Mouse (Mus musculus) thymus, postnatal 4 days (tissue): ENCODE data around the gene Afp.

Experiments
- DNase-seq: peaks from one replicate; pipeline ENCODE4 v3.0.0; 2021

Afp gene

DNA sequence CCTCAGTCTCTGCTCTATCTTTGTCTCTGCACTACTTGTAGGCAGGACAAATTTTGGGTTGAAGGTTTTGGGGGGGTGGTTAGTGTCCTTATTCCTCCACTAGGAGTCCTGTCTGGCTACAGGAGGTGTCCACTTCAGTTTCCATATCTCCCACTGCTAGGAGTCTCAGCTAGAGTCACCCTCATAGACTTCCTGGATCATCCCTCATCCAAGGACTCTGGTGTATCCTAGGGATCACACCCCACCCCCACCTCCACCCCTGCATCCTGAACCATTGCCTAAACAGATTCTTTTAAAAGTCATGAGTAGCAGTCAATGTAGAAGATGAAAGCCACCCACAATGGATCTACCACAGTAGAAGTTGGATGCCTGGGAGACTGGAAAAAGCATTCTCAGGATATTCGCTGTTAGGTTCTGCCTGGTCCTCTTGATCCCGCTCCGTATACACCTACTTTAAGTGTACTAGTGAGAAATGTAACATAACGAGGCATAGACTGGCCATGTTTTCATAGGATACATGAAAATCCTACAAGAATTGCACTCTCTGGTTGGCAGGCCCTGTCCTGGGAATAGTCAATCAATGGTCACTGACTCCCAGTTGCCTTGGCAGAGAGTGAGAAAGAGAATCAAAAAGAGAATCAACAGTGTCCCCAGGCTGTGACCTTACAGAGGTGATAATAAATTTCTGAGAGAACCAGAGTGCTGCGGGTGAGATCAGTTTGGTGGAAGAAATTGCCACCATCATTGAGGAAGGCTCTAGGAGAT lies 19.5 kb downstream of the Afp start:
- DNase-seq: no peak

DNA sequence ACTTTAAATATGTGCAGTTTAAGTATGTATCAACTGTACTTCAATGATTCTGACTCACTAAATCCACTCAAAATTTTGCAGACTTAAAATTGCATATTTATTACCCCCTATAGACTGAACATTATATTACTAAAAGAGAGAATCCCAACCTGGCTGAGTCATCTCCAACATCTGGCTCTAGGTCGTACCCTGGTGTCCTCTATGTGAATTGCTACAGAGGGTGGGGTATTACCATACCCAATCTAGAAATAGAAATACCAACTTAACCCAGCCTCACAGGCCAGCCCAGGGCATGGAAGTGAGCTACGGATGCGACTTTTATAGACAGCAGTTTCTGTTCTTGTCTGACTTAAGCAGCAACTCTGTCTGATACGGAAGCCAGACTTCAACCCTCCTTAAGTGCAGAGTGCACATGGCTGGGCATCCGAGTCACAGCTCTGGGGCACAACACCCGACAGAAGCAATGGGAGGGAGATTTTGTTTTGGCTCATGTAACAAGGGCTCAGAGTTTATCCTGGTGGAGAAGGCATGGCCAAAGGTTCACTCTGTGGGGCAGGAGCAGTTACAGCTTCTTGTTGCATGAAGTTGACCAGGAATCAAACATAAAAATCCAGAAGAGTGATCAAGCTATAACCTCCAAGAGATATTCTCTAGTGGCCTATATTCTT lies 21.9 kb downstream of the Afp start:
- no peak for DNase-seq

DNA sequence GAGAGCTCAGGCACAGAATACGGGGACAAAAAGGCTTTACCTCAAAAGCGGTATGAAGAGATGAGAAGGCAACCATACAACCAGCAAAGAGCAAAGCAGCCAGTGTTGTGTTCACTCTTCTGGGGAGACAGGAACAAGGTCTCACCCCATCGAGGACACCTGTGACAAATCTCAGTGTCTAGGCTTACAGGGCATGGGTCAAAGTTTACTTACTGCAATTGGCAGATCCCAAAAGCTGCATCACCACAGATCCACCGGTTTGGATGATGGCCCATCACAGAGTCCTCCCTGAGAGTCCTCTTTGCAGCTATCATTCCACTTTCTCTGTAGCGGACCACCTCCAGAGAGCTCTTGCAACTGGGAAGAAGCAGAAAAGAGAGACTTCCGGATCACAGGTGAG lies 25.0 kb downstream of the Afp start:
- no peak for DNase-seq

DNA sequence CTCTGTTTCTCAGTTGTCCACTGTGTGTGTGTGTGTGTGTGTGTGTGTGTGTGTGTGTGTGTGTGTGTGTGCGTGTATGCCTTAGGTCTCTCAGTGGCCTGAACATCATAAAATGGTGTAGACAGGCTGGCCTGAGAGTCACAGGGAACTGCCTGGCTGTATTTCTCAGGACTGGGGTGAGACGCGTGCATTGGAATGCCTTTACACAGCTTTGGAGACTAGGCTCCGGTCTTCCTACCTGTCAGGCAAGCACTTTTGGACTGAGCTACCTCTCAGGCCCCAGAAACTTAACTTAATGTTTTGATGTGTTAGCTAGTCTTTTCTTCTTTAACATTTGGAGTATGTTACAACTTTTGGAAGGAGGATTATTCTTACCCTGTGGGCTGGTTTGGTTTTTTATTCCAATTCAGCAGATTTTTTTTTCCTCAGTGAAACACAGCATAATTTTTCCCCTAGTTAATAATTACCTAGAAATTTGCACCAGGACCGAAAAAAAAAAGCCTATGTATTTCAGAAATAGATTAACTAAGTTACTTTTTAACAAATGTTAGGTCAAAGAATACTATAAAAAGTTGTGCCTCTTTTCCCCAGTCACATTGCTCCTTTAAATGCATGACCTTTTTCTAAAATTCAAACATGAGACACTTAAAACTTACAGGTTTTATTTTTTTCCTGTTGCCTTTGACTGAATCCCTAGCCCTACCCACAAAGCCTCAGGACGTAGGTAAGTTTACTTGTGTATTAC lies 28.0 kb downstream of the Afp start, which contains the start of gene Afm:
Gene Afm, plus strand, starts transcription at position 577 of the 745 bp plus-strand sequence.
- no peak for DNase-seq

DNA sequence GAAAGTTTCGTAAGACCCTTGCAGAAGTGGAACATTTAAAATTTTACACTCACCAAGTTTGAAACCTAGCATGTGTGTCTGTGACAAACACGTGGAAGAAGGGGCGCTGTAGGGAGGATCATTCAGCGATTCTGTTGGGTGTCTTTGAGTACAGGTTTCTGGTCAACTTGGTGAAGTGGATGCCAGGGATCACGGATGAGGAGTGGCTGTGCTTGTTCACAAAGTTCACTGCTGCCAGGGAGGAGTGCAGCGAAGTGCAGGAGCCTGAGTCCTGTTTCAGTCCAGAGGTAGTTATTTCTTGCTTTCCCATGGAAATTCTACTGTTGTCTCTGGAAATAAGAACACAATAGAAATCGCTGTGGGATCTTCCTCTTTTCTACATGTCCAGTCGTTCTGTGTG lies 60.7 kb downstream of the Afp start:
- no peak for DNase-seq

DNA sequence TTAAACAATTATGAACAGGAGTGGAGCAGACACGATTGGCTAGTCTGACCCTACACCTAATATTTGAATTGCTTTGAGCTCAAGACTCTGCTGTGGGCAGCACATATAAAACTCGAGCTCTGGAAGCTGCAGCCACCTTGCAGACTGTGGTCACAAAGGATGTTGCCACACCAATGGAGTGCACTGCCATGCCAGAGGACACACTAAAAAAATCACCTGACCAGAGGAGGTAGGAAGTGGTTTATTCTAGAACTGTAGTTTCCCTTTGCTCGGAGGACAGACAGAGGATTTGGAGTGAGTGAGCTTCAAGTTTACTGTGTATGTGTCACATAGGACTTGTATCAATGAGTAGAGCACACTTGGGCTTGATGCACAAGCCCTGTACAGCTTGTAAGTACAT lies 65.5 kb downstream of the Afp start:
- DNase-seq: no peak
